Mouse (Mus musculus): ENCODE results near the gene Coa5. TPM values are rescaled to one million over a fixed set of nuclear protein-coding genes. Genes with fewer than 3 reads are reported as not detected.

The Coa5 gene
- polyA plus RNA-seq, 1 experiment, result 222 TPM

GRCm38 (mm10) chr1:37457546-37457945, 27.6 kb upstream of the Coa5 start:
- Histone ChIP-seq H3K4me3 (ENCODE audit: insufficient read depth, low read depth, low read length) (no peak overlapping the region), H3K4me1 (ENCODE audit: control insufficient read depth, insufficient read depth, insufficient read length, low read length) (no peaks in the 10 kb centered on the region), H3K27ac (replicated peaks; ENCODE audit: low read depth, low read length) (no peak overlapping the region)

- Histone ChIP-seq H3K4me1 (ENCODE audit: control insufficient read depth, insufficient read depth, insufficient read length, low read length) (no peaks in the 10 kb centered on the region), H3K4me3 (ENCODE audit: insufficient read depth, low read depth, low read length) (no peak overlapping the region), H3K27ac (replicated peaks; ENCODE audit: low read depth, low read length) (no peak overlapping the region)
Measured at GRCm38 (mm10) chr1:37451270-37451669, 21.4 kb upstream of the Coa5 start.

GRCm38 (mm10) chr1:37448361-37449095, 18.6 kb upstream of the Coa5 start:
- H3K4me1 ChIP-seq (ENCODE audit: control insufficient read depth, insufficient read depth, insufficient read length, low read length), result no peaks in the 10 kb centered on the region
- no peak overlapping the region for H3K27ac ChIP-seq (replicated peaks; ENCODE audit: low read depth, low read length)
- H3K4me3 ChIP-seq (ENCODE audit: insufficient read depth, low read depth, low read length), result no peak overlapping the region

- H3K4me1 ChIP-seq (ENCODE audit: control insufficient read depth, insufficient read depth, insufficient read length, low read length), result no peaks in the 10 kb centered on the region
- H3K4me3 ChIP-seq (ENCODE audit: insufficient read depth, low read depth, low read length), result no peak overlapping the region
- H3K27ac ChIP-seq (replicated peaks; ENCODE audit: low read depth, low read length), result no peak overlapping the region
Measured at GRCm38 (mm10) chr1:37442848-37443835, 13.2 kb upstream of the Coa5 start.

GRCm38 (mm10) chr1:37436419-37436818, 6.5 kb upstream of the Coa5 start:
- no peaks in the 10 kb centered on the region for H3K4me1 ChIP-seq (ENCODE audit: control insufficient read depth, insufficient read depth, insufficient read length, low read length)
- H3K4me3 ChIP-seq (ENCODE audit: insufficient read depth, low read depth, low read length), result no peak overlapping the region
- no peak overlapping the region for H3K27ac ChIP-seq (replicated peaks; ENCODE audit: low read depth, low read length)

- Histone ChIP-seq H3K27ac (replicated peaks; ENCODE audit: low read depth, low read length) (peak overlapping the region; percentile 62), H3K4me1 (ENCODE audit: control insufficient read depth, insufficient read depth, insufficient read length, low read length) (peaks cover 7% of the 10 kb centered on the region; the same call in 1 of the 2 replicates), H3K4me3 (ENCODE audit: insufficient read depth, low read depth, low read length) (peak overlapping the region; percentile 90)
Measured at GRCm38 (mm10) chr1:37430297-37430840, 466 bp upstream of the Coa5 start.

GRCm38 (mm10) chr1:37428911-37429310, 992 bp downstream of the Coa5 start:
- Histone ChIP-seq H3K27ac (replicated peaks; ENCODE audit: low read depth, low read length) (peak overlapping the region; percentile 93), H3K4me3 (ENCODE audit: insufficient read depth, low read depth, low read length) (peak overlapping the region; percentile 73), H3K4me1 (ENCODE audit: control insufficient read depth, insufficient read depth, insufficient read length, low read length) (peaks cover 7% of the 10 kb centered on the region; the same call in 1 of the 2 replicates)

GRCm38 (mm10) chr1:37427144-37427875, 2.6 kb downstream of the Coa5 start:
- Histone ChIP-seq H3K27ac (replicated peaks; ENCODE audit: low read depth, low read length) (no peak overlapping the region), H3K4me1 (ENCODE audit: control insufficient read depth, insufficient read depth, insufficient read length, low read length) (peaks cover 7% of the 10 kb centered on the region; the same call in 1 of the 2 replicates), H3K4me3 (ENCODE audit: insufficient read depth, low read depth, low read length) (no peak overlapping the region; the same call in 1 of the 2 replicates)

- no peaks in the 10 kb centered on the region for H3K4me1 ChIP-seq (ENCODE audit: control insufficient read depth, insufficient read depth, insufficient read length, low read length)
- no peak overlapping the region for H3K4me3 ChIP-seq (ENCODE audit: insufficient read depth, low read depth, low read length)
- no peak overlapping the region for H3K27ac ChIP-seq (replicated peaks; ENCODE audit: low read depth, low read length)
Measured at GRCm38 (mm10) chr1:37419420-37419819, 10.5 kb downstream of the Coa5 start.

- Histone ChIP-seq H3K27ac (replicated peaks; ENCODE audit: low read depth, low read length) (no peak overlapping the region), H3K4me1 (ENCODE audit: control insufficient read depth, insufficient read depth, insufficient read length, low read length) (no peaks in the 10 kb centered on the region), H3K4me3 (ENCODE audit: insufficient read depth, low read depth, low read length) (no peak overlapping the region)
Measured at GRCm38 (mm10) chr1:37415394-37415793, 14.5 kb downstream of the Coa5 start.

GRCm38 (mm10) chr1:37409647-37410046, 20.3 kb downstream of the Coa5 start:
- Histone ChIP-seq H3K4me3 (ENCODE audit: insufficient read depth, low read depth, low read length) (no peak overlapping the region), H3K27ac (replicated peaks; ENCODE audit: low read depth, low read length) (no peak overlapping the region), H3K4me1 (ENCODE audit: control insufficient read depth, insufficient read depth, insufficient read length, low read length) (no peaks in the 10 kb centered on the region)

- no peak overlapping the region for H3K27ac ChIP-seq (replicated peaks; ENCODE audit: low read depth, low read length)
- no peaks in the 10 kb centered on the region for H3K4me1 ChIP-seq (ENCODE audit: control insufficient read depth, insufficient read depth, insufficient read length, low read length)
- H3K4me3 ChIP-seq (ENCODE audit: insufficient read depth, low read depth, low read length), result no peak overlapping the region
Measured at GRCm38 (mm10) chr1:37408678-37409077, 21.2 kb downstream of the Coa5 start.

- no peaks in the 10 kb centered on the region for H3K4me1 ChIP-seq (ENCODE audit: control insufficient read depth, insufficient read depth, insufficient read length, low read length)
- no peak overlapping the region for H3K4me3 ChIP-seq (ENCODE audit: insufficient read depth, low read depth, low read length)
Measured at GRCm38 (mm10) chr1:37408059-37408458, 21.8 kb downstream of the Coa5 start.

GRCm38 (mm10) chr1:37407228-37407627, 22.7 kb downstream of the Coa5 start:
- Histone ChIP-seq H3K27ac (replicated peaks; ENCODE audit: low read depth, low read length) (no peak overlapping the region), H3K4me3 (ENCODE audit: insufficient read depth, low read depth, low read length) (no peak overlapping the region)

More at GRCm38 (mm10) chr1:37408059-37408458, 21.8 kb downstream of the Coa5 start:
- no peak overlapping the region for H3K27ac ChIP-seq (replicated peaks; ENCODE audit: low read depth, low read length)

More at GRCm38 (mm10) chr1:37407228-37407627, 22.7 kb downstream of the Coa5 start:
- no peaks in the 10 kb centered on the region for H3K4me1 ChIP-seq (ENCODE audit: control insufficient read depth, insufficient read depth, insufficient read length, low read length)

All from brown adipose tissue, adult 24 weeks (tissue).